Mouse (Mus musculus): ENCODE results near the gene Kif23. TPM values are rescaled to one million over a fixed set of nuclear protein-coding genes. Genes with fewer than 3 reads are reported as not detected.

The Kif23 gene
- total RNA-seq, 2 experiments from 2014 or later, result 10.0 to 12.2 TPM

DNA sequence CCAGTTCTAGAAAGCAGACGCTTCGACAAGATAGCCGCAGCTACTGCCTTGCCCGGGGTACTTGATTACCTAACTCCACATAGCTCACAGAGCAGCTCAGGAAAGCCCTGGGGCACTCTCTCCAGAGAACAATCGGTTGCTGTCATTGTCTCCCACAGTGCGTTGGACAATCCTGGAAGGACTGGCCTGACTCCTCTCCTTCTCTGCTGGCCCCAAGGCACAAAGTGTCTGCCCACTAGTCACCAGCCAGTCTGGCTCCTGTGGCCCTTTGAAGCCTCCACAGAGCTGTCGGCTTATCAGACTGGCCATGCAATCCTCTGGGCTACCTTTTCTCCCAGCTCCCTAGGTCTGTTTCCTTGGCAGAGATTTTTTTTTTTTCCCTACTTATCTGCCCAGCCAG lies 5.7 kb upstream of the Kif23 start:
- DNase-seq, result no peak
- intact Hi-C loops (cut with DNase I), result no loop called here

GRCm38 (mm10) chr9:61947402-61948346 lies 1.1 kb upstream of the Kif23 start:
- peak; percentile 79 to 83 for DNase-seq
- intact Hi-C loops (cut with DNase I), result loop anchor here (2.0 to 5.0 kb wide), 4 partner anchors 17 to 295 kb away; no protein-coding TSS in a partner anchor

- no peak for DNase-seq
- intact Hi-C loops (cut with DNase I), result loop anchor here (2.0 to 5.0 kb wide), 2 partner anchors 29 to 296 kb away; no protein-coding TSS in a partner anchor
Observed at GRCm38 (mm10) chr9:61945973-61946611, 482 bp downstream of the Kif23 start.

DNA sequence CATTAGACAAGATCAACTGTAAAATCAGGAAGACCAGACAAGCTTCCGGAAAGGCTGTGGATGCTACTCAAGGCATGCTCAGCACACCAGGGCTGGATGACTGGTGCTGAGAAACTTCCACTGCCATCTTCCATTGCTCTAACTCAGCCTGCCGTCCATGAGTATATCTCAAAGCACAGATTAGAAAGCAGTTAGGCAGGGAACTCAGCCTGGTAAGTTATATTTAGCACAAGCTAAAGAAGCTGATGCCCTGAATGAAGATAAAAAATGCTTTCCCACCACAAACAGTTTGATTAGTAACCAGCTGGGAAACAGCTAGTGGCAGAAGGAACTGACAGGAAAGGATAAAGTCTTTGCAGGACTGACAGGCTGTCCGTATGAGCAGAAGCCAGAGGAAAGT lies 5.5 kb downstream of the Kif23 start:
- DNase-seq, result no peak
- intact Hi-C loops (cut with DNase I), result no loop called here

DNA sequence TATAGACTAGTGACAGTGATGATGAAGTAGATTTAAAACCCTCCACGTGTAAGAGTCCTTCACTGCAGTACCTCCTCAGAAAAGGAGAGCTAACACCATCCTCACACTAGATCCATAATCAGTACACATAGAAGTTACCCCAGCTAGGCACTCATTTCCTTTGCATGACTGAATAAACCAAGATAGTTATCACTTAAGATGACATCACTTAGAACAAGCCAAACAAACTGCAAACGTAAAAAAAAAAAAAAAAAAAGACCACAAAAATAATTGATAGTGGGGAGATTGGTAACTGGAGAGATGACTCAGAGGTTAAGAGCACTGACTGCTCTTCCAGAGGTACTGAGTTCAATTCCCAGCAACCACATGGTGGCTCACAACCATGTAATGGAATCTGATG lies 13.2 kb downstream of the Kif23 start:
- DNase-seq, result no peak
- intact Hi-C loops (cut with DNase I), result no loop called here

DNA sequence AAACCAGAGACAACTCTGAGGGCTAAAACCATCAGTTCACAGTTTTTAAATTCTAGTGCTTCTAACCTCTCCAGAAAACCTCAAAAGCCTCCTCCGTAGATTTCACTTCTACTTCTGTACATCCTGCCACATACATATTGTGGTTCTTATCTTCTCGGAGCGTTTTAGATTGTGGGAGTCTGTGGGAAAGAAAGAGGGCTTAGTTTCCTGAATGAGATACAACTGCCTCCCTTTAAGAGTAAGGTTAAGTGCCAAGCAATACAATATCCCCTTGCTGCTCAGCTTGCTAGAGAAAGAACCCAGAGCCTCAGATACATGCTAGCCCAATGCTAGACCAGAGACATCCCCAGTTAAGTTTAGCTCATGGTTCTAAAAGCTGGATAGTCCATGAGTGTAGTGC lies 14.6 kb downstream of the Kif23 start:
- intact Hi-C loops (cut with DNase I), result no loop called here
- no peak for DNase-seq

- DNase-seq, result no peak
- intact Hi-C loops (cut with DNase I), result no loop called here
Observed at GRCm38 (mm10) chr9:61925086-61925660, 21.4 kb downstream of the Kif23 start.

GRCm38 (mm10) chr9:61920331-61920730 lies 26.2 kb downstream of the Kif23 start:
- no peak for DNase-seq
- intact Hi-C loops (cut with DNase I), result no loop called here

GRCm38 (mm10) chr9:61919464-61919863 lies 27.1 kb downstream of the Kif23 start:
- DNase-seq, result no peak
- intact Hi-C loops (cut with DNase I), result no loop called here

DNA sequence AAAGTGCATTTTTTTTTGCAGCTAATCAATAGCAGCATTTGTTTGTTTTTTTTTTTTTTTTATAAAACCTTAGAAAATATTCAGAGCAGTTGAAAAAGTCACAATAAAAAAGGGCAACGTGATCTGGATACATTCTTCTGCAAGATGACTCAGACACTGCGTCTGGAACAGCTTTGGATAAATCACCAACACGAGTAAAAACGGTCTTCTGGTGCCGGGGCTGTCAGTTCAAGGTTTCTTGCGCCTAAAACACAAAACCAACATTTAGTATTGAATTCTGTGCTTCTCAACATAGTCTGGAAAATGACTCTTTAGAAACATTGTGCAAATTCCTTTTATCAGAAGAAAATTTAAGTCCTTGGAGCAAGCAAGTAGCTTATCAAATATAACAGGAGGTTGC lies 29.1 kb downstream of the Kif23 start:
- intact Hi-C loops (cut with DNase I), result loop anchor here (2.0 kb wide), 1 partner anchor 29 kb away; the partner anchor contains the start of gene Kif23
- no peak for DNase-seq

DNA sequence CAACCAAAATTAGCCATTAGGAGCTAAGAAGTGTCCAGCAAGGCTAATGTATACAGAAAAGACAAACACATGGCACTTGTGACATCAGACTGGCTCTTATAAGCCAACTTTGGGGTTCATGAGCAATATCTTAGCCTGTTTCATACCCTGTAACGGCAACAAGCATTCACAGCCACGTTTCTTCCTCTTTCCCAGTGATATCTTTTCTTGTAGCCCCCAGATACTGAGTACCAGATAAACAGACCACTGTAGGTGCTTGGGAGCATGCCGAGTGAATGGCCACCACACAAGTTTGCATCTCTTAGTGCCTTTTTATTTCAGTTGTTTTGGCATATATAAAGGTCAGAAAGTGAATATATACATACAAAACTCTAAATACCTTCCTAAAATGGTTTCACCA lies 29.6 kb downstream of the Kif23 start:
- intact Hi-C loops (cut with DNase I), result loop anchor here (2.0 kb wide), 1 partner anchor 30 kb away; the partner anchor contains the start of gene Kif23
- no peak for DNase-seq

DNA sequence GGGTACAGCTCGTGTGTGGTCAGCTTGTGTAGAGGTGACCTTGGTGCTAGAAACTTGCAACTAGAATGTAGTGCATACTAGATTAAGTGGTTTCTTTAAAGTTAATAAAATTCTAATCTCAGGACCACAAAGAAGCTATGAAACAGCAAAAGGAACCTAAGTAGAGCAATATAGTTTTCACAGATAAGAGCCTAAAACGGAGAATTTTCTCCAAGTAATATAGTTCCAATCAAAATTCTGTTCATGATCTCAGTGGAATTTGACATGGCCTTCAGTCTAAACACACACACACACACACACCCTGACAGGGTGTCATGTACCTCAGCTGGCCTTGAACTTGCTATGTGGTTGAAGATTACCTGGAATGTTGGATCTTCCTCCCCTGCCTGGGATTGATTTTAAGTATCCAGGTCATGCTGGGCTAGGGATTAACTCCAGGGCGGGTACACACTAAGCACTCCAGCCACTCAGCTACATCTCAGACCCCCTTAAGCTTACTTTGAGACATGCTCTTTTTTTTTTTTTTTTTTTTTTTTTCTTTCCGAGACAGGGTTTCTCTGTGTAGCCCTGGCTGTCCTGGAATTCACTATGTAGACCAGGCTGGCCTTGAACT lies 31.1 kb downstream of the Kif23 start:
- DNase-seq, result no peak
- intact Hi-C loops (cut with DNase I), result loop anchor here (2.0 kb wide), 1 partner anchor 31 kb away; the partner anchor contains the start of gene Kif23

GRCm38 (mm10) chr9:61914917-61915300 lies 31.7 kb downstream of the Kif23 start:
- no peak for DNase-seq
- intact Hi-C loops (cut with DNase I), result no loop called here

- intact Hi-C loops (cut with DNase I), result no loop called here
- peak; percentile 94 for DNase-seq
Observed at GRCm38 (mm10) chr9:61914203-61914916, 32.2 kb downstream of the Kif23 start, which contains the start of gene Rplp1. Gene Rplp1 (minus strand): TSS chr9:61914542.

- DNase-seq, result no peak
- intact Hi-C loops (cut with DNase I), result no loop called here
Observed at GRCm38 (mm10) chr9:61911300-61912128, 35.1 kb downstream of the Kif23 start.

GRCm38 (mm10) chr9:61910526-61911256 lies 35.9 kb downstream of the Kif23 start:
- intact Hi-C loops (cut with DNase I), result no loop called here
- peak in 1 of 2 experiments; percentile 32 for DNase-seq

DNA sequence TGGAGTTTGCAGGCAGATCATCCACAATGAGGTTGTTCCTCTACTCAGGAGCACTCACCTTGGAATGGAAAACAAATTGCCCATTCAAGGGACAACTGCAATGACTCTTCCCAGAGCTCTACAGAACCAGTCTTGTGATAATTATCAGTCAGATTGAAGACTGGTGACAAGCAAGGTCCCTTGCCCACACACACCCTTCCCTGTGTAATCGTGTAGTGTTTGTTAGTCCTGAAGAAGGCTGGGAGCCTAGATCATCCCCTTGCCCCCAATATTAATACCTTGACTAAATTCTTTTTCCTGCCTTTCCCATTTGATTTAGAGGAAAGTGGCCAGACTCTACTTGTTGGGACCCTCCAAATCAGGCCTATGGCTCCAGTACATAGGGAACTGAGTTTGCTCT lies 36.9 kb downstream of the Kif23 start:
- intact Hi-C loops (cut with DNase I), result no loop called here
- DNase-seq, result no peak

DNA sequence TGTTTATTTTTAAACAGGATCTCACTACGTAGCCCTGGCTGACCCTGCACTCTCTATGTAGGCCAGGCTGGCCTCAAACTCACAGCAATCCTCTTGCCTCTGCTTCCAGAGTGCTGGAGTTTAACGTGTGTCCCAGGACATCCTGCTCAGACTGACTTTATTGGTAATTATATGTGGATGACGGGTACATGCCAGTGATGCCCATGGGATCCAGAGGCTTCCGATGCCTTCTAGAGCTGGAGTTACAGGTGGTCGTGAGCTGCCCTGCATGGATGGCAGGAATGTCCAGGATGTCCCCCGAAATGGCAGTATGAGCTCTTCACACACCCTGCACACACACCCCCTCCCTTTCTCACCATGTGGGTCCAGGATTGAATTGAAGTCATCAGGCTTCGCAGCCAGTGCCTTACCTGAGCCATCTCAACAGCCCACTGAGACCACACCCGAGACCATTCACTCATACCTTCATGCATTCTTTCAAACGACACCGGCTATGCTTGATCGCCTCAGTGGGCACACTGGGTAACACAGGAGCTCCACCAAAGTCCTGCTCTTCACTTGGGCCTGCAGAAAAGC lies 37.7 kb downstream of the Kif23 start:
- DNase-seq, result no peak
- intact Hi-C loops (cut with DNase I), result no loop called here

All from heart, postnatal 14 days (tissue).